Mouse (Mus musculus) G1E-ER4 (cell line): ENCODE results near the gene P3h1. TPM values are rescaled to one million over a fixed set of nuclear protein-coding genes. Genes with fewer than 3 reads are reported as not detected.

ENCODE experiments used
- GATA1 ChIP-seq: IDR thresholded peaks from one replicate; pipeline ENCODE4 v1.8.0; 2012; ENCODE audit warnings: low read length, inconsistent platforms
- polyA plus RNA-seq: library from polyadenylated mRNA; stranded (reverse); fragments of >175 nt; gene quantifications from 2 replicates; pipeline ENCODE4 v1.2.3, GENCODE M21; 2012

Gene P3h1
- polyA plus RNA-seq, 1 experiment = 8.1 TPM

- no peak for TF ChIP-seq GATA1
These were observed 60.3 kb downstream of the P3h1 start for GRCm38 (mm10) chr4:119292771-119293573.

GRCm38 (mm10) chr4:119293574-119294258, 61.0 kb downstream of the P3h1 start:
- no peak for TF ChIP-seq GATA1

- TF ChIP-seq GATA1 = no peak
These were observed 61.9 kb downstream of the P3h1 start, which contains the start of gene Ybx1 for GRCm38 (mm10) chr4:119294415-119295133. Gene Ybx1, minus strand, starts transcription at chr4:119294604.

- no peak for TF ChIP-seq GATA1
These were observed 62.4 kb downstream of the P3h1 start for GRCm38 (mm10) chr4:119295134-119295453.

- no peak for TF ChIP-seq GATA1
These were observed 64.6 kb downstream of the P3h1 start for GRCm38 (mm10) chr4:119297361-119297760.

Other genes with a start within 250 kb of the P3h1 start
- gene Slc2a1, start 124.2 kb upstream of the P3h1 start, polyA plus RNA-seq = 62.4 and 63.7 TPM in 2 replicates
- gene Zfp691, start 58.7 kb upstream of the P3h1 start, polyA plus RNA-seq = 10.8 and 14.3 TPM in 2 replicates
- 88.5 and 109 TPM in 2 replicates for gene Ermap, start 42.9 kb upstream of the P3h1 start, polyA plus RNA-seq
- 446 and 491 TPM in 2 replicates for gene Svbp, start 37.6 kb upstream of the P3h1 start, polyA plus RNA-seq
- gene Tmem269, start 14.7 kb upstream of the P3h1 start, polyA plus RNA-seq = not detected in 2 replicates
- gene AU022252, start 203 bp upstream of the P3h1 start, polyA plus RNA-seq = 11.9 and 15.2 TPM in 2 replicates
- gene Cldn19, start 22.5 kb downstream of the P3h1 start, polyA plus RNA-seq = not detected in 2 replicates
- 2,530 and 2,672 TPM in 2 replicates for gene Ybx1, start 61.7 kb downstream of the P3h1 start, polyA plus RNA-seq
- gene Ppih, start 87.6 kb downstream of the P3h1 start, polyA plus RNA-seq = 2.6 and 4.2 TPM in 2 replicates
- not detected in 2 replicates for gene Ccdc30, start 182.6 kb downstream of the P3h1 start, polyA plus RNA-seq
- 15.0 and 15.6 TPM in 2 replicates for gene Ppcs, start 189.5 kb downstream of the P3h1 start, polyA plus RNA-seq
- 0.09 and 0.14 TPM in 2 replicates for gene Zmynd12, start 189.9 kb downstream of the P3h1 start, polyA plus RNA-seq